Mouse (Mus musculus): ENCODE results near the gene Tomm70a.

- no peak for TF ChIP-seq GATA1 (IDR thresholded peaks at IDR 0.05; ENCODE audit: borderline replicate concordance, low read length)
- TF ChIP-seq FLI1 (IDR thresholded peaks at IDR 0.05; ENCODE audit: low read length), result no peak
These were observed 20.3 kb upstream of the Tomm70a start for GRCm38 (mm10) chr16:57101174-57101573.
